Mouse (Mus musculus) liver, adult (tissue): ENCODE data around the gene Nudt7.

Experiments used
- GATA4 ChIP-seq: IDR thresholded peaks from 2 replicates; pipeline ENCODE4 v1.6.1; 2014; ENCODE audit warnings: mild to moderate bottlenecking, low read length; ENCODE audit not compliant: insufficient replicate concordance

The Nudt7 gene

GRCm38 (mm10) chr8:114133050-114133509, 277 bp upstream of the Nudt7 start:
- no peak for TF ChIP-seq GATA4

- no peak for TF ChIP-seq GATA4
Measured at GRCm38 (mm10) chr8:114136750-114137149, 3.4 kb downstream of the Nudt7 start.

DNA sequence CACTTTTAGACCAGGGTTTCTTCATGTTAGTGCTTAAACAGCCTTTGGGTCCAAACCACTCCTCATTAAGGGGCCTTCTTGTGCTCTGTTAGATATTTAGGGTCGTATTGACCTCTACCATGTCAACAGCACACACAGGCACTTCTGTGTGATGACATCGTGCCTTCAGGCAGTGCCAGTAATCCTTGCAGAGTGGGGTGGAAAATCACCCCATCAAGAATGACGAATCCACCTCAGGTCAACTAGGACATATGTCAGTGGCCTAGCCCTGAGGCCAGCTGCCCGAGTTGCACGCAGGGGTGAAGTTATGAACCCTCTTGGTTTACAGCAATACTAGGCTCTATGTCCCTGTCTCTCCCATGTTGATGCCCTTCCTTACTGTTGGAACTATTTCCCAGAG, 3.8 kb downstream of the Nudt7 start:
- TF ChIP-seq GATA4, result no peak

DNA sequence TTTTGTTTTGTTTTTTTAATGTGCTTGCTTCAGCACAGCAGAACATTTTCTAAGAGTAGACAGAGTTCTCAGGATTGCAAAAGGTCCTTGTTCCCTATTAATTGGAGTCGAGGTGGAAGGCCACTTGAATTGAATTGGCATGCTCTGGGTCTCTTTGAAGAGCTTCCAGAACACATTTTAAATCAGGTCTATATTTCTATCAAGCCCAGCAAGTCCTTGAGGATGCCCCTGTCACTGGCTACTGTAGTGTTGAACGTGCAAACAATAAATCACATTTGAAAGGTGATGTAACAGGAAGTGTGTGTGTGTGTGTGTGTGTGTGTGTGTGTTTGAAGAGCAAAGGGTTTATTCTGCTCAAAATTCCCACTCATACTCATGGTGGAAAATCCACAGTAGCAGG, 7.1 kb downstream of the Nudt7 start:
- TF ChIP-seq GATA4, result no peak

GRCm38 (mm10) chr8:114142199-114142598, 8.8 kb downstream of the Nudt7 start:
- TF ChIP-seq GATA4, result no peak; the same call in 1 of the 2 replicates

DNA sequence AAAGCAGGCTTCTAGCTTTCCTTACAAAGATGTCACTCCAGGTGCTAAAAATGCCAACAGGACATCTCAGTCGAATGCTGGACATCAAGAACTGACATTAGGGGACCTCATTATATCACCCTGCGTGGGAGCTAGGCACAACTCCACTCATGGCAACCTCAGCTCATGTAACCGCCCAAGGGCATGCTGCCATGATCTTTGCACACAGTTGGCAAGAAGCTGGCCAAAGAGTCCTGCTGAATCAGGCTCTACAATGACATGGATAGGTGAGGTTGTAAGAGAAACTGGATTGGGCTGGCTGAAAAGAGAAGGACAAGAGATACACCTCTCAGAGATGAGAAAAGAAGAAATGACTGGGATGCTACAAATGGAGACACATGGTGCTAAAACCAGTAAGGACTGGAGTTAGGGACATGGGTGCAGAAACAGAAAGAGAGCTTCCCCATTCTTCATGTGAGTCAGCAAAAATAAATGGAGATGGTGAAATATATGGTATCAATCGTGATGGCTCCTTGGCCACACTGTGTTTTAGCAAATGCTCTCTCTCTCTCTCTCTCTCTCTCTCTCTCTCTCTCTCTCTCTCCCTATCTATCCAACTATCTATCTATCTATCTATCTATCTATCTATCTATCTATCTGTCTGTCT, 10.4 kb downstream of the Nudt7 start:
- no peak for TF ChIP-seq GATA4

DNA sequence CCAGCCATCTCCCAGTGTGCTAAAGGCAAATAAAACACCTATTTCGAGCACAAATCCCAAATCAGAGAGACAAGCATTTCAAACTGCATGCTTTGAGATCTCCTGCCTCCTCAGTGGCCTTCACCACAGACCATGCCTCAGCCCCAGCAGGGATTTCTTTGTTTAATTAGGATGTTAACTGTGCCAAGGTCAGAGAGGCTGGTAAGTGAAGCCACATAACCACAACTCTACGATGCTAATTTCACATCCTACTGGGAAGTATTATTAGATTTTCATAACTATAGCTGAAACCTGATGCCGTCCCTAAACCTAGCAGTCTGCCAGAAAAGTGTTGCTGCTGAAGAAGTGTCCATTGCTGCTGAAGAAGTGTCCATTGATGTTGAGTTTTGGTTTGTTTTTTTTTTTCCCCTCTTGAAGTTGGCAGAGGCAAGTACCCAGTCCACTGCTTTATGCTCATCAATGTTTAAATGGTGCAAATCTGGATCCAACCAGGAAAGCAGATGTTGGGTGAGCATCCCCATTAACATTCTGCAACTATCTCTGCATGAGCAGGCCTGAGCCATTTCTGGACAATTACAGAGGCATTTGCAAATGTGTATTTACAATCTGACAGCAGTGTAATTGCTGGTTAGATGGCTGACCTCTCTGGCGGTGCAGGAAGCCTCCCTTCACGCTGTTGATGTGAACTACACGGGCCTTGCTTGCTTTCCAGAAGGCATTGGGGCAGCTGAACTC, 20.1 kb downstream of the Nudt7 start:
- no peak for TF ChIP-seq GATA4

- no peak for TF ChIP-seq GATA4
Measured at GRCm38 (mm10) chr8:114158586-114158985, 25.2 kb downstream of the Nudt7 start.

- no peak for TF ChIP-seq GATA4
Measured at GRCm38 (mm10) chr8:114159666-114160065, 26.3 kb downstream of the Nudt7 start.

- TF ChIP-seq GATA4, result no peak
Measured at GRCm38 (mm10) chr8:114163871-114164270, 30.5 kb downstream of the Nudt7 start.

DNA sequence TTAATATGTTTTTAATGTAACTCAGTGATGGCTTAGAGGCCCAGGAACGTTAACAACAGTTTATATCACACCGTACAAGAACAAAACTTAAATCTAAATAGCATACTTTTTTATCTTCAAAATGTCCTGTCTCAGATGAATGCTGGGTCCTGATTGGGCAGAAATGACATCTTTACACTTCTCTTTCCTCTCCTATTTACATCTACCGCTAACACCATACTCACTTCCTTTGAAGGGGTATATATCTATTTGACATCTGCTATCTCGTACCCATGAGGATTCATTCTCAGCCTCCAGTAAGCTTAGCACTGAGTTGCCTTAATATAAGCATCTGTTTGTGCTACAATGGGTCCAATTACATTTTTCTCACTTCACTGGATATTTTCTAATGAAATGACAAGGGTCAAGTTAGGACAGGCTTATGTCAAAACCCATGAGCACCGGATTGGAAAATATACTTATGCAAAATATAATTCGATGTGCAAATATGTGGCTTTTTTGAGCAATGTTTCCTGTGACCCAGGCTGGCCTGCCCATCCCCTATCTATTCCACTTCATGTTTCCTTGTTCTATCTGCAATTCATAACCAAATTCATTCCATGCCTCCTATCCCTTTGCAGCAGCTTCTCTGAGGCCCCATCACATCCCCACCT, 31.2 kb downstream of the Nudt7 start:
- no peak for TF ChIP-seq GATA4

DNA sequence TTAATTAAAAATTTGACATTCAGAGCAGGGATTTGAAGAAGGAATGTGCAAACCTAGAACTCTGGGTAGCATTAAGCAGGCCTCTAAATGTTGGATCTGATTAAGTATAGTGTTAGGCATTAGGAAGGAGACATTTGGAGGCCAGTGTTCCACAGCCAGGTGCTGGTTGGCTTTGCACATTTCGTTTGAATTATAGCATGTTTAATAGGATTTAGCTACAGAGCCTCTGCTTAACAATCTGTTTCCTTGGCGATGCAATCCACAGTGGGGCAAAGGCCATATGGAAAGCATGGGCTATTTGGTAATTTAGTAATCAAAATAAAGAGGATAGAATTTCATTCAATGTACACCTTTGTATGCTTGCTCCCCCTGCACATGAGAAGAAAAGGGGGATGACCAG, 32.4 kb downstream of the Nudt7 start:
- TF ChIP-seq GATA4, result no peak

DNA sequence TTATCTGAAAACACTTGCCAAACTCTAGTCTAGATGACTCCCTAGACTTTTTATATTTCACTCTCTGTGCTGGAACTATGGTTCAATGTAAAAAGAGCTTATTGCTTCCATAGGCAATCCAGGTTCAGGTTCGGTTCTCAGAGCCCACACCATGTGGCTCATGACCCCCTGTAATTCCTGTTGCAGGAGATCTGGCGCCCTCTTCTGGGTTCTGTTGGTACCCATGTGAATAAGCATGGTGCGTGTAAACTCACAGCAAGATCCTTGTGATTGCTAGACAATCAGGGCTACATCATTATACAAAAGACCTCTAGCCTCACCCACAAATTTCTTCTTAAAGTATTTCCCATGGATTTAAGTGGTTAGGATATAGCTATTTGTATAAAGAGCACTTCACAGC, 43.4 kb downstream of the Nudt7 start:
- TF ChIP-seq GATA4, result no peak

- TF ChIP-seq GATA4, result no peak
Measured at GRCm38 (mm10) chr8:114193334-114193733, 60.0 kb downstream of the Nudt7 start.

- TF ChIP-seq GATA4, result no peak
Measured at GRCm38 (mm10) chr8:114198990-114199389, 65.6 kb downstream of the Nudt7 start.
